Mouse (Mus musculus) cerebellum, postnatal 10 days (tissue): ENCODE measurements around the gene Birc2.
A peak's percentile ranks its signal among the peaks of the same experiment; 100 is the strongest.

ENCODE experiments used
- DNase-seq, 2 experiments: peaks; one replicate each; pipeline ENCODE4 v3.0.0; 2021; ENCODE audit warnings: mixed read lengths in 2 of 2

Gene Birc2

GRCm38 (mm10) chr9:7845216-7845895 lies 8.5 kb upstream of the Birc2 start:
- DNase-seq, result no peak

GRCm38 (mm10) chr9:7841221-7841620 lies 4.4 kb upstream of the Birc2 start:
- no peak for DNase-seq

- peak; percentile 21 to 31 for DNase-seq
Observed at GRCm38 (mm10) chr9:7837806-7838440, 1.1 kb upstream of the Birc2 start.

- peak; percentile 77 to 79 for DNase-seq
Observed at GRCm38 (mm10) chr9:7836331-7836730, 533 bp downstream of the Birc2 start.

DNA sequence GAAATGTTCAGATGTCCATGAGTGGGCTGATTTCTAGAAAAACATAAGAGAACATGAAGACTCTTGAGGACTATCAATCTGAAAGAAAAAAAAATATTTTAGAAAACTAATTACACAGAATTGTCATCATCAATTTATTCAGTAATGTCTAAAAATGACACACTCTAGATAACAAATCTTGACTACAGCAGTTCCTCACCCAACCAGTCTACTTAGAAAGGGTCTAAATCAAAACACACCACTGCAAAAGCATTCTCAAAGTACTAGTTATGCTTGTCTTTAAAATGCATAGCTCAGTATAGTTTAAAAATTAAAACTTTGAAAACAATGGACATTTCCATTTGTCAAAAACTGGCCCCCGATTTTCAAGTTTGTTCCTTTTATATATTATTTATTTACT lies 1.6 kb downstream of the Birc2 start:
- no peak for DNase-seq

DNA sequence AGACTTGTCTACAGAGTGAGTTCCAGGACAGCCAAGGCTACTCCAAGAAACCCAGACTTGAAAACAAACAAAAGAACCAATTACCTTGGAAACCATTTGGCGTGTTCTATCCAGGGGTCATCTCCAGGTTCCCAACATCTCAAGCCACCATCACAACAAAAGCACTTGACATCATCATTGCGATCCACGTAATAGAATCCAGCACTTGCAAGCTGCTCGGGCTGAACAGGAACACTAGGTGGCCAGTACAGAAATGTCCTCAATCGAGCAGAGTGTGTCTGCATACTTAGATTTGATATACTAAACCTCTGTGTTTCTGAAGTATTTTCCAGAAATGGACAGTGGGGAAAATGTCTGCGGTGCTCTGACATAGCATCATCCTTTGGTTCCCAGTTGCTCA lies 3.4 kb downstream of the Birc2 start:
- no peak for DNase-seq

DNA sequence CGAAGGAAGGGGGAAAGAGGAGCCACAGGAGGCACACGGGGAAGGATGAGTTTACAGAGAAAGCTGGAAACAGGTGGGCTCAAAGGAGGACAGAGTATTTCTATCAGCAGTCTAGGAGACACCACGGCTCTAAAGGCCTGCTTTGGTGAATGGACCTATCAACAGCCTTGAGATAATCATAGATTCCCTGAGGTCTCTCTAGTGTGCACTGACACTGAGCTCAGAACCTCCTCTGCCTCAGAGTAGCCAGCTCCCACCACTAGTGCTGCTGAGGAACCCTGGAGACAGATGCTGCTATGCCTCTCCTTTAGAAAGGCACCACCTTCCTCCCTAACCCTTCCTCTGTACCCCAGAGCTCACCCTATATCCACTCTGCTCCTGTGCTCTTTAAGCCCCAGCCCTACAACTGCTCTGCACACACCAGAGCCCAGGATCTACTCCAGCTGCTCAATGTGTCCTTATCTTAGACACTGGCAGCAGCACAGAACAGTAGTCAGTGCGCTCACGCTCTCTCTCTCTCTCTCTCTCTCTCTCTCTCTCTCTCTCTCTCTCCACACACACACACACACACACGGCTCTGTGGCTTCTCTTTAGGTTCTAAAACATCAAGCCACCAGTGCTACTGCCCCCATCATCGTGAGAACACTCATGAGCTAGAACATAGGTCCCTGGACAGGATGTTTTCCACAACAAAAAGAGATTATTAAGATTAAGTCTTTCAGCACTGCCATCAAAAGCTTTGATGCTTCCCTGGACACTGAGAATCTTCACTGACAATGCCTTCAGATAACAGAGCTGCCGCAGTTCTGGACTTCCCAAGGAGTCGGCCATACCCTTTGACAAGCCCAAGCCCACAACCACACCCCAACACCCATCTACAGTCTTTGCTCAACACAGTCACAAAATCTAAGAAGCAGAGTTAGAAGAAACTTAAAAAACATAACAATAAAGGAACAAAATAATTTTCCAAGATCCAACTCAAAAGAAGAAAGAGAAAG lies 7.0 kb downstream of the Birc2 start:
- DNase-seq, result no peak

GRCm38 (mm10) chr9:7828706-7829105 lies 8.2 kb downstream of the Birc2 start:
- no peak for DNase-seq

DNA sequence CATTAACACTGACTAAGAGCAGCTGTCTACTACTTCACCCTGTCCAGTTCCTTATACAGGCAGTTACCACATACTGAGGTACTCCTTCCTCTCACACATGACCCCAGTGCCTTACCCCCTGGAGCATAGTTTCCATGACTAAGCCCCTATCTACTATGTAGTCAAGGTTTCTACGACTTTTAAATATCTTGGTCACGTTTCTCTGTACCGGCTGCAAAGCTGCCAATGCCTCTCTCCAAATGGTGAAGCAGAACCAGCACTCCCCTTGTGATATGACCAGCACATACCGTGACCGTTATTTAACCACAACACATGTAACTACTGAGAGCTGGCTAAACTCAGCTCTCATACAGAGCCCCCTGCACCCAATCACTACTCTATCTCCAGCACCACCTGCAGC lies 11.9 kb downstream of the Birc2 start:
- DNase-seq, result no peak

GRCm38 (mm10) chr9:7822758-7823157 lies 14.1 kb downstream of the Birc2 start:
- no peak for DNase-seq

DNA sequence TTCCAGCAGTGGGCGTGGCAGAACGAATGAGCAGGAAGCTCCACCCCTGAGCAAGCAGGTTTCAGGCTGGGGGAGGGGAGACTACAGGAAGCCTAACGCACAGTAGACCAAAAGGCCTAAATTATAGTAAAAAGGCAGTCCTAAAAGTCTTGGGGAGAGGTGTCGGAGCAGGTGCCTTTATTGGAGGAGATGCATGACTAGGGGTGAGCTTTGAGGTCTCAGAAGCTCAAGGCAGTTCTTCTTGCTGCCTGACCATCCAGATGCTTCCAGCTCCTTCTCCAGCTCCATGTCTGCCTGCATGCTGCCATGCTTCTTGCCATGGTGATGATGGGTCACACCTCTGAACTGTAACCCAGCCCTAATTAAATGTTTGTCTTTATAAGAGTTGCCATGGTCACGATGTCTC lies 31.8 kb downstream of the Birc2 start:
- DNase-seq, result no peak

- no peak for DNase-seq
Observed at GRCm38 (mm10) chr9:7798555-7798954, 38.3 kb downstream of the Birc2 start.

- no peak for DNase-seq
Observed at GRCm38 (mm10) chr9:7797542-7797941, 39.3 kb downstream of the Birc2 start.

GRCm38 (mm10) chr9:7796129-7796864 lies 40.6 kb downstream of the Birc2 start:
- no peak for DNase-seq

- DNase-seq, result no peak
Observed at GRCm38 (mm10) chr9:7795581-7795980, 41.3 kb downstream of the Birc2 start.

GRCm38 (mm10) chr9:7793561-7793960 lies 43.3 kb downstream of the Birc2 start:
- no peak for DNase-seq

- DNase-seq, result no peak
Observed at GRCm38 (mm10) chr9:7790580-7791084, 46.2 kb downstream of the Birc2 start.

GRCm38 (mm10) chr9:7789764-7790575 lies 46.9 kb downstream of the Birc2 start:
- no peak for DNase-seq

- no peak for DNase-seq
Observed at GRCm38 (mm10) chr9:7788411-7788810, 48.5 kb downstream of the Birc2 start.

DNA sequence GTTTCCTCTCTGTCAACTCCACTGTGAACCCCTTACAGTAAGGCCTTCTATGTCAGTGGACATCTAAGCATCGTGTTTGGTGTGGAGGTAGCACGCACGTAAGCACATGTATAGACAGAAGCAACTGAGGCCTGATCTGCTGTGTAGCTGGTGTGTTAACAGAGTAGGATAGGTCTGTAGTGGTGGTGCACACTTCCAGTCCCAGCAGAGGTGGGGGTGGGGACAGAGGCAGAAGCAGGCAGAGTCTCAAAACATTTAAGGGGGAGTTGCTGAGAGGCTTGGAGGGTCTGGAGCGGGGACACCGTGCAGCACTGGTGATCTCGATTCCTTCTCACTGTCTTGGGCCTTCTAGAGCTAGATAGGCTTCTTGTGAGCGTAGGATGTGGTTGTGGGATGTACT lies 50.8 kb downstream of the Birc2 start:
- no peak for DNase-seq

- no peak for DNase-seq
Observed at GRCm38 (mm10) chr9:7785396-7785795, 51.5 kb downstream of the Birc2 start.

GRCm38 (mm10) chr9:7784615-7785012 lies 52.2 kb downstream of the Birc2 start:
- DNase-seq, result no peak
